Mouse (Mus musculus): Measurements from ENCODE around the gene Huwe1.

DNA sequence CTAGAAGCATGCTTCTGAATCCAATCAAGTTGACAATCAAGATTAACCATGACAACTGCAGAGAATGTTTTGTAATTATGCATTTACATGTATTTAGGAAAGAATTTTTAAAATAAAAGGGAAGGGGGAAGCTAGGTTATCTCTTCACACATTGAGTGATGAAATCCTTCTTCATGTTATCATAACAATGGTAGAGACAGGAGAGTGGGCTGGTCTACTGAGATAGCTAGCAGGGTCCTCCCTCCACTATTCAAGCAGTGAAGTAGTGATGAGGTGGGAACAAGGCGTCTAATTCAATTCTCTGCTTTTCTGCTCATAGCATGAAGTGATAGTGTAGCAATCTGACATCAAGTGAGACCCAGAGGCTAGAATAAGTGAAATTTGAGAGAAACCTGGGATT, 2.6 kb upstream of the Huwe1 start:
- TF ChIP-seq POLR2A (IDR thresholded peaks at IDR 0.05; ENCODE audit: borderline replicate concordance, insufficient read depth, low read length), result no peak
- no peak for TF ChIP-seq CTCF (IDR thresholded peaks at IDR 0.05; ENCODE audit: borderline replicate concordance, insufficient read depth, low read depth, low read length)
